ENCODE assay signal across 28 mouse cellular contexts in the genomic region with DNA sequence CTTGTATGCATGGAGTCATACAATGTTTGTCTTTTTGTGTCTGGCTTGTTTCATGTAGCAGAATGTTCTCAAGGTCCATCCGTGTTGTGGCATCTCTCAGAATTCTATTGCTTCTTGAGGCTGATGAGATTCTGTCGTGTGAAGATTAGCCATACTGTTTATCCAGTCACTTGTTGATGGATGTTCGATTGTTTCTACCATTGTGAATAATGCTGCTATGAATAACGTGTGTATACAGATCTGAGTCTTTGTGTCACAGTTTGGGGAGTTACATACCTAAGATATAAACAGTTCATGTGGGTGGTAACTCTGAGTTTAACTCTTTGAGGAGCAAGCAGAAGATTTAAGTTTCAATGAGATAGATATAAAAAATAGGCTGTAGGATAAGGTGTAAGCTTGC.
"Had no signal": no experiment of that assay in that cellular context is flagged by ENCODE, and none has a peak within 500 bp of the region (broad histone marks: within the 10 kb centered on the region; RNA-seq: fewer than 3 reads in every experiment).

No protein-coding gene starts in this region.

- H3K36me3 ChIP-seq: embryonic facial prominence, embryonic 15.5 days had no signal

- H3K27me3 ChIP-seq: embryonic facial prominence, embryonic 12.5 days; embryonic facial prominence, embryonic 13.5 days; embryonic facial prominence, embryonic 15.5 days; forebrain, embryonic 12.5 days; forebrain, embryonic 13.5 days; forebrain, embryonic 15.5 days had no signal

- DNase-seq: cerebellum, adult 18-20 months; cerebellum, adult 2 months; cerebellum, adult 8-10 months; cerebellum, adult 9-10 months; cerebellum, adult 9-11 months; cerebellum, postnatal 10 days; cerebellum, postnatal 14 days; cerebellum, postnatal 25 days; cerebellum, postnatal 36 days; embryo, embryonic 11 days; forebrain, postnatal 0 days; gastrocnemius, adult 2 months; gastrocnemius, postnatal 10 days; gastrocnemius, postnatal 14 days; gastrocnemius, postnatal 25 days; gastrocnemius, postnatal 36 days; heart, adult 11 months had no signal

- H3K9me3 ChIP-seq: embryonic facial prominence, embryonic 10.5 days; embryonic facial prominence, embryonic 12.5 days; embryonic facial prominence, embryonic 13.5 days; embryonic facial prominence, embryonic 15.5 days; forebrain, embryonic 10.5 days; forebrain, embryonic 12.5 days; forebrain, embryonic 13.5 days; forebrain, embryonic 15.5 days had no signal

- ATAC-seq: forebrain, embryonic 13.5 days; forebrain, embryonic 14.5 days; forebrain, embryonic 15.5 days; forebrain, embryonic 16.5 days; forebrain, postnatal 0 days had no signal

- H3K9ac ChIP-seq: embryonic facial prominence, embryonic 12.5 days; embryonic facial prominence, embryonic 13.5 days; embryonic facial prominence, embryonic 15.5 days; forebrain, embryonic 12.5 days; forebrain, embryonic 13.5 days; forebrain, embryonic 15.5 days; forebrain, postnatal 0 days had no signal

- H3K4me2 ChIP-seq: embryonic facial prominence, embryonic 12.5 days; embryonic facial prominence, embryonic 13.5 days; embryonic facial prominence, embryonic 15.5 days; forebrain, embryonic 12.5 days; forebrain, embryonic 13.5 days; forebrain, embryonic 15.5 days had no signal

- H3K4me1 ChIP-seq: embryonic facial prominence, embryonic 10.5 days; embryonic facial prominence, embryonic 12.5 days; embryonic facial prominence, embryonic 13.5 days; embryonic facial prominence, embryonic 15.5 days; forebrain, embryonic 10.5 days; forebrain, embryonic 12.5 days; forebrain, embryonic 13.5 days; forebrain, embryonic 15.5 days had no signal

- H3K27ac ChIP-seq: embryonic facial prominence, embryonic 10.5 days; embryonic facial prominence, embryonic 12.5 days; embryonic facial prominence, embryonic 13.5 days; embryonic facial prominence, embryonic 15.5 days; forebrain, embryonic 10.5 days; forebrain, embryonic 12.5 days; forebrain, embryonic 13.5 days; forebrain, embryonic 15.5 days; gastrocnemius, adult 2 months had no signal

- H3K4me3 ChIP-seq: embryonic facial prominence, embryonic 10.5 days; embryonic facial prominence, embryonic 12.5 days; embryonic facial prominence, embryonic 13.5 days; embryonic facial prominence, embryonic 15.5 days; erythroblast, embryonic 14.5 days; forebrain, embryonic 10.5 days; forebrain, embryonic 12.5 days; forebrain, embryonic 13.5 days; forebrain, embryonic 15.5 days; gastrocnemius, adult 2 months had no signal
